Mouse (Mus musculus) limb, embryonic 13.5 days (tissue): ENCODE results near the gene Dazap1. TPM values are rescaled to one million over a fixed set of nuclear protein-coding genes. Genes with fewer than 3 reads are reported as not detected.

Source experiments
- ATAC-seq: fragments of 200-750 bp; cut with Nextera tagmentation; 2 replicates; pipeline ENCODE4 v1.8.0; 2017; ENCODE audit warnings: low read depth, moderate number of reproducible peaks, moderate TSS enrichment; ENCODE audit not compliant: low FRiP score
- H3K27ac ChIP-seq: fragments of 300-500 bp; sonication (generic); 2 replicates; pipeline ENCODE4 v1.5.1; 2015; ENCODE audit warnings: inconsistent platforms, mild to moderate bottlenecking, moderate library complexity
- H3K27me3 ChIP-seq: fragments of 300-500 bp; sonication (generic); 2 replicates; pipeline ENCODE4 v1.6.1; 2015; ENCODE audit warnings: mild to moderate bottlenecking, inconsistent platforms
- H3K36me3 ChIP-seq: fragments of 300-500 bp; sonication (generic); 2 replicates; pipeline ENCODE4 v1.6.1; 2015; ENCODE audit warnings: inconsistent platforms, mild to moderate bottlenecking, moderate library complexity
- H3K4me1 ChIP-seq: fragments of 300-500 bp; sonication (generic); 2 replicates; pipeline ENCODE4 v1.6.1; 2015; ENCODE audit warnings: inconsistent platforms
- H3K4me2 ChIP-seq: fragments of 300-500 bp; sonication (generic); replicated peaks from 2 replicates; pipeline ENCODE4 v1.6.1; 2015; ENCODE audit warnings: inconsistent platforms, mild to moderate bottlenecking, moderate library complexity
- H3K4me3 ChIP-seq: fragments of 300-500 bp; sonication (generic); 2 replicates; pipeline ENCODE4 v1.5.1; 2015; ENCODE audit warnings: moderate library complexity, mild to moderate bottlenecking, inconsistent platforms
- H3K9ac ChIP-seq: fragments of 300-500 bp; sonication (generic); 2 replicates; pipeline ENCODE4 v1.6.1; 2015; ENCODE audit warnings: mild to moderate bottlenecking, inconsistent platforms
- H3K9me3 ChIP-seq: fragments of 300-500 bp; sonication (generic); 2 replicates; pipeline ENCODE4 v1.6.1; 2016; ENCODE audit warnings: inconsistent platforms
- WGBS: fragments of 180-500 bp; shearing (Covaris S2); methylation state at CpG from one replicate; pipeline ENCODE4 v1.1.7; 2015; 5-methylcytosine and 5-hydroxymethylcytosine counted together
- polyA plus RNA-seq: library from polyadenylated mRNA; unstranded; fragments of >200 nt; fragmentation: Nextera tagmentation; extraction: Ambion mirVana; gene quantifications from 2 replicates; pipeline ENCODE4 v1.2.1, GENCODE M21; 2015

The Dazap1 gene
- polyA plus RNA-seq, 1 experiment from 2014 or later = 67.9 TPM

DNA sequence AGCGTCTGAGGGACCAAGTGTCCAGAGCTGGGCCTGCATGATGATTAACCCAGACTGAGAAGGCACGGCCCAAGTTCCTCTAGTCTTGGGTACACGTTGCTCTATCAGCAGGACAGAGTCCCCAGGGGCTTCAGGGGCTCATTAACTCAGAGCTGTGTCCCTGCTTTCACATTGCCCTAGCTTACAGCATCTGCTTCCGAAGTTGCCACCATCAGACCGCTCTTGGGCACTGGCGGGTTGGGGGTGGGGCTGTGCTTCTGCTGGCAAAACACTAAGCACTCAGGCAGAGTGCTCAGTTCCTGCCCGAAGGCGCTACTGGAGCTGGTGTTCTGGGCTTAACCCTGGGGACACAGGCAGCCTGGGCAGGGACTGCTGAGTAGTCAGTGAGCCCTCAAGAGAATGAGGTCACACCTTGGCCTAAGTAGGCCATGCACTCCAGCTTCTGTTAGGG is 20.7 kb downstream of the Dazap1 start:
- Histone ChIP-seq H3K4me2 (no peak overlapping the region), H3K9ac (no peak overlapping the region), H3K36me3 (peaks cover 98% of the 10 kb centered on the region), H3K4me1 (no peaks in the 10 kb centered on the region), H3K27me3 (no peaks in the 10 kb centered on the region), H3K4me3 (no peak overlapping the region), H3K27ac (no peak overlapping the region), H3K9me3 (no peaks in the 10 kb centered on the region)
- ATAC-seq = no peak
- 78% methylated on average over 8 of the region's 8 CpGs for WGBS

DNA sequence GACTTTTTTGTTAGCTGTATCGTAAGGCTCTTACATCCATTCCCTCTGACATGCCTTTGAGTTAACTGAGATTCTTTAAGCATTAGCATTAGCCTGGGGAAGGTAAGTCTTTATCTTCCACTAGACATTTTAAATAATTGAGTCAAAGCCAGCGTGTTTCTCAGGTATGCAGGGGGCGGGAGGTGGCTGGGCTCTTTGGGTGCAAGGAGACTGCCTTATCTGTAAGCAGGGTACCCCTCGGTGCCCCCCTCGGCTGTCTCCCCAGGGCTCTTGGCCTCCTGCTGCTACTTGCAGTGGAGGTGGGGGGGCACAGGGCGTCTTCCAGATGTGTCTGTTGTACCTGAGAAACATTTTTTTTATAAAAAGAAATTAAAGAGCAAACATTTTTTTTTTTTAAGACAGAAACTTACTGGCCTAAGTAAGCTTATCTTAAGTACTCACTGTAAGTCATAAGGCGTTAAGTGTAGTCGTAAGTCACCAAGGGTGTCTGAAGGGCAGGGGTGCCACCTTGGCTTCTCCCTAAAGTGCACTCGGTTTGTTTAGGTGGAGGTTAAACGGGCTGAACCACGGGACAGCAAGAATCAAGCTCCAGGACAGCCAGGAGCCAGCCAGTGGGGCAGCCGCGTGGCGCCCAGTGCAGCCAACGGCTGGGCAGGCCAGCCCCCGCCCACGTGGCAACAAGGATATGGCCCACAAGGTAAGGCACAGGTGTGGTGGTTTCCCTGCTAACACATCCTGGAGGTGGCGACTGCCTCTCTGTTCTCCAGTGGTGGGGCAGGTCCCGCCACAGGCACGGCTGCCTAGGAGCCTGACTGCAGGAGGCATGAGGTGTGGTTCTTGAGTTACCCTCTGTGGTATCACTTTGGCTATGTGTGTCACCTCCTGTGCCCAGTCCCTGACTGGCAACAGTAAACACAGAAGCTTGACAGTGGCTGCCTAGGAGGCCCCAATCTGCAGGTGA is 21.5 kb downstream of the Dazap1 start:
- Histone ChIP-seq H3K4me1 (no peaks in the 10 kb centered on the region), H3K9me3 (no peaks in the 10 kb centered on the region), H3K27ac (no peak overlapping the region), H3K36me3 (peaks cover 98% of the 10 kb centered on the region), H3K4me3 (no peak overlapping the region), H3K4me2 (no peak overlapping the region), H3K9ac (no peak overlapping the region), H3K27me3 (no peaks in the 10 kb centered on the region)
- 90% methylated on average over 20 of the region's 20 CpGs for WGBS
- no peak for ATAC-seq

- 78% methylated on average over 15 of the region's 15 CpGs for WGBS
- H3K9me3 ChIP-seq = no peaks in the 10 kb centered on the region
- no peaks in the 10 kb centered on the region for H3K27me3 ChIP-seq
- no peak overlapping the region for H3K4me2 ChIP-seq
- H3K27ac ChIP-seq = no peak overlapping the region
- H3K4me3 ChIP-seq = no peak overlapping the region
- no peaks in the 10 kb centered on the region for H3K4me1 ChIP-seq
- ATAC-seq = no peak
- no peak overlapping the region for H3K9ac ChIP-seq
- peaks cover 88% of the 10 kb centered on the region for H3K36me3 ChIP-seq
These were observed 24.2 kb downstream of the Dazap1 start for GRCm38 (mm10) chr10:80285222-80286070.

DNA sequence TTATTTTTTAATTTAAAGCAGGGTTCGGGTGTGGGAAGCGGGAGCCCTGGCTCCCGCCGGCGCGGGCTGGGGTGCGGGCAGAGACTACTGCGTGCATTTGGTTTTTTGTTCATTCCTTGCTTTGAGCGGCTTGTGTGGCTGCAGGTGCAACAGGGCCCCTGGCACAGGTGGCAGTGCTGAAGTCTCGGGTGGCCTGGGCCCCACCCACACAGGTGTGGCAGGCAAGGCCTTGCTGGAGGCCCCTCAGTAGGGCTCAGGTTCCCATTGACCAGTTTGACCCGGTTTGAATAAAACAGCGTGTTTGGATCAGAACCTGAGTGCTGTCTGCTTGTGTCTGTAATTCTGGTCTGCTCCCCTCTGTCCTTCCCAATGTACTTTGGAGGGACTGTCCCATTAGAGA is 26.8 kb downstream of the Dazap1 start:
- Histone ChIP-seq H3K27ac (no peak overlapping the region; the same call in 1 of the 2 replicates), H3K4me2 (no peak overlapping the region), H3K9ac (no peak overlapping the region), H3K36me3 (peaks cover 62% of the 10 kb centered on the region), H3K4me1 (peaks cover 4% of the 10 kb centered on the region), H3K4me3 (no peak overlapping the region), H3K9me3 (no peaks in the 10 kb centered on the region), H3K27me3 (no peaks in the 10 kb centered on the region)
- no peak for ATAC-seq
- 91% methylated on average over 12 of the region's 12 CpGs for WGBS

DNA sequence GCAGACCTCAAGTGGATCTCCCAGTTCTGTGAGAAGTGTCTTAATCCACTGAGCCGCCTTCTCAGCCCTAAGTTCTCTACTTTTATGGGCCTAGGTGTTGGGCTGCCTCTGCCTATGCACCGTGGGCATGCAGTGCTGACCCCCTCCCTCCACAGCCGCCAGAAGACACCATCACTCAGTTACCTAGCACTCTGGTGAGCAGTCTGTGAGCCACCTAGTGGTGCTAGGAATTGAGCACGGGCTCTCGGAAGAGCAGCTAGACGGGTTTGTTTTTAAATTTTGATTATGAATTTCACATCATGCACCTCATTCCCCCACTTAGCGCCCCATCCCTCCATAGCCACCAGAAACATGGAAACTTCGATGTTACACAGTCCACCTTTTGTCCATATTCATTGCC is 27.4 kb downstream of the Dazap1 start:
- H3K36me3 ChIP-seq = peaks cover 62% of the 10 kb centered on the region
- H3K4me1 ChIP-seq = peaks cover 10% of the 10 kb centered on the region
- no peak overlapping the region for H3K9ac ChIP-seq
- ATAC-seq = no peak
- no peaks in the 10 kb centered on the region for H3K9me3 ChIP-seq
- no peak overlapping the region for H3K4me3 ChIP-seq
- H3K27me3 ChIP-seq = no peaks in the 10 kb centered on the region
- WGBS = 70% methylated on average over 8 of the region's 8 CpGs
- no peak overlapping the region for H3K27ac ChIP-seq
- H3K4me2 ChIP-seq = no peak overlapping the region

DNA sequence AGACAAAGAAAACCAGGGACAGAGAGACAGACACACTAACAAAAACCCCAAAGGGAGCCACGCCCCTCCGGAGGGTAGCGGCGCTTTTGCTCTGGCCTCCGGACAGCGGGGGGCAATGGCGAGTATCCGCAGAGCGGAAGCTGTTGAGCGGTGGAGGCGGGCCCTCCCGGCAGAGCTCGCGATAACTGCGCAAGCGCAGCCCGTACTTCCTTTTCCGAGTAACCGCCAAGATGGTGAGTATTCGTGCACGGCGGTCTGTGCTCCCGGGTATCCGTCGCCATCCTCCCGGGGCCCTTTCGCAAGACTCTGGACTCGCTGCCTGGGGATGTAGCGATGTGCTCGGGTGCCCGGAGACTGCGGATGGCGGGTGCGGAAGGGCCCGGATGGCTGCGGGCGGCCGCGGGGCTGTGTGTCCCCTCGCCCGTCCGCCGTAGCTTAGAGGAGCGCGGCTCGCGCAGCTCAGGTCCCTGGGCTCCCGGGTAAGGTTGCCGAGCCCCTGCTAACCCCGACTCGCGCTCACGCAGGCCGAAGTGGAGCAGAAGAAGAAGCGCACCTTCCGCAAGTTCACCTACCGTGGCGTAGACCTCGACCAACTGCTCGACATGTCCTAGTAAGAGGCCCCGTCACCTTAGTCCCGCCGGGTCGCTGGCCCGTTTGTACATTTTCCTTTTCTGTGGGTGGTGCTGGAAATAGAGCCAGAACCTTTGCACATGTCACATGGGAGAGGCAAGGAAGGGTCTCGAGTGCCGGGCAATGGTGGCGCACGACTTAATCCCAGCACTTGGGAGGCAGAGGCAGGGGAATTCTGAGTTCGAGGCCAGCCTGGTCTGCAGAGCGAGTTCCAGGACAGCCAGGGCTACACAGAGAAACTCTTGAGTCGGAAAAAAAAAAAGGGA is 31.2 kb downstream of the Dazap1 start, which contains the start of gene Rps15:
TSS of gene Rps15 (plus strand) at position 203 of the 896 bp plus-strand sequence.
- peak within 1 kb of the TSS; percentile 95 for H3K27ac ChIP-seq
- H3K36me3 ChIP-seq = peaks cover 39% of the 10 kb centered on the region
- peaks cover 10% of the 10 kb centered on the region for H3K27me3 ChIP-seq
- peak within 1 kb of the TSS; percentile 99 for H3K4me3 ChIP-seq
- peak within 1 kb of the TSS; percentile 100 for H3K9ac ChIP-seq
- peaks cover 39% of the 10 kb centered on the region for H3K4me1 ChIP-seq
- H3K9me3 ChIP-seq = no peaks in the 10 kb centered on the region
- WGBS = under 1% methylated on average over 72 of the region's 72 CpGs
- ATAC-seq = peak; percentile 84
- peak within 1 kb of the TSS; percentile 99 for H3K4me2 ChIP-seq

- no peak for ATAC-seq
- WGBS = 33% methylated on average over 14 of the region's 14 CpGs
- peak overlapping the region; percentile 95; the same call in 1 of the 2 replicates for H3K27ac ChIP-seq
These were observed 32.0 kb downstream of the Dazap1 start for GRCm38 (mm10) chr10:80293325-80293724.

DNA sequence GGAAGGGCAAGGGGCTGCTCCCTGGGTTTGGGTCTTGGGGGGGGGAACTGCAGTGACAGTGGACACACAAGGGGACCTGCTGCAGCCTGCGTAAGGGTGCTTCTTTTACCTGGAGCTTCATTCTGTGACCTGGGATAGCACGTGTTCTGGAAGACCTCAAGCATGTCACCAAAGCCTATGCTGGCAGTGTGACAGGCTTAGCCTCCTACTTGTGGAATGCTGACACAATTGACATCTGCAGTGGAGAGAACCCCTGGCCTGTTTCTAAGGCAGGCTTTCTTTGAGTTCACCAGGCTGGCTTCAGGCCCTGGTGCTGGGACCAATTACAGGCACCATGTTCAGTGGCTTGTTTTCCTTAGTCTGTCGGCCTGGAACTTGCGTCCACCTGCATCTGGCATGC is 33.0 kb downstream of the Dazap1 start:
- no peaks in the 10 kb centered on the region for H3K9me3 ChIP-seq
- ATAC-seq = no peak
- H3K27me3 ChIP-seq = peaks cover 28% of the 10 kb centered on the region
- H3K27ac ChIP-seq = no peak overlapping the region
- WGBS = 61% methylated on average over 4 of the region's 4 CpGs
- peaks cover 46% of the 10 kb centered on the region for H3K4me1 ChIP-seq
- H3K4me3 ChIP-seq = peak overlapping the region; percentile 99; the same call in 1 of the 2 replicates
- H3K9ac ChIP-seq = 0 out of 2 replicates have a peak overlapping the region, but pooled peaks have one; percentile 4
- H3K36me3 ChIP-seq = peaks cover 23% of the 10 kb centered on the region
- peak overlapping the region; percentile 99; the same call in 1 of the 2 replicates for H3K4me2 ChIP-seq

More at GRCm38 (mm10) chr10:80293325-80293724, 32.0 kb downstream of the Dazap1 start:
- peak overlapping the region; percentile 100 for H3K9ac ChIP-seq
- peaks cover 32% of the 10 kb centered on the region for H3K36me3 ChIP-seq
- peak overlapping the region; percentile 99 for H3K4me2 ChIP-seq
- no peaks in the 10 kb centered on the region for H3K9me3 ChIP-seq
- peak overlapping the region; percentile 99 for H3K4me3 ChIP-seq
- H3K27me3 ChIP-seq = peaks cover 18% of the 10 kb centered on the region
- peaks cover 39% of the 10 kb centered on the region for H3K4me1 ChIP-seq

GRCm38 (mm10) chr10:80294788-80295303 is 33.6 kb downstream of the Dazap1 start:
- Histone ChIP-seq H3K9ac (0 out of 2 replicates have a peak overlapping the region, but pooled peaks have one; percentile 62), H3K27ac (peak overlapping the region; percentile 63; the same call in 1 of the 2 replicates), H3K36me3 (peaks cover 21% of the 10 kb centered on the region), H3K4me3 (no peak overlapping the region; the same call in 1 of the 2 replicates), H3K4me2 (no peak overlapping the region), H3K4me1 (peaks cover 50% of the 10 kb centered on the region), H3K27me3 (peaks cover 33% of the 10 kb centered on the region), H3K9me3 (no peaks in the 10 kb centered on the region)
- ATAC-seq = no peak
- 40% methylated on average over 7 of the region's 7 CpGs for WGBS

GRCm38 (mm10) chr10:80295618-80296425 is 34.5 kb downstream of the Dazap1 start, which contains the start of gene Apc2:
TSS of gene Apc2 (plus strand) at chr10:80295977.
- Histone ChIP-seq H3K4me3 (peak within 1 kb of the TSS; percentile 45), H3K4me1 (peaks cover 50% of the 10 kb centered on the region)
- peak; percentile 65 for ATAC-seq

More at GRCm38 (mm10) chr10:80295618-80296425, 34.5 kb downstream of the Dazap1 start, which contains the start of gene Apc2:
- Histone ChIP-seq H3K27ac (peak within 1 kb of the TSS; percentile 63), H3K9me3 (no peaks in the 10 kb centered on the region), H3K36me3 (peaks cover 21% of the 10 kb centered on the region), H3K4me2 (peak within 1 kb of the TSS; percentile 71), H3K27me3 (peaks cover 43% of the 10 kb centered on the region), H3K9ac (peak within 1 kb of the TSS; percentile 62)
- WGBS = under 1% methylated on average over 26 of the region's 26 CpGs
